Comparison of ENCODE assay signal across 8 mouse cellular contexts in the genomic region with DNA sequence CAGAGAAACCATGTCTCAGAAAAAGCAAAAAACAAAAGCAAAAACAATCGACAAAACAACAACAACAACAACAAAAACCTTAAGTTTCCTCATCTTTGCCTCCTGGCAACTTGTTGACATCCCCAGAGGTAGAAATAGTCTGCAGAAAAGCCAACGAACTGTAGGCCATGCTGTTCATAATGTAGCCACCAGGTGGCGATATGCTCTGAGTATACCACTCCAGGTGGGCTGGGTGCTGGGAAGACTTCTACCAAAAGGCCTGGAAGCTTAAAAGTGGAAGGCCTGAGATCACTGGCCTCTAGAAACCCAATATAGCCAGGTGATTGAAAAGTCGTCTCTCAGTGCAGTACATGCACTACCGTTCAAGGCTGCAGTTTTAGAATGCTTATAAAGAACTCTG. TPM values are rescaled to one million over a fixed set of nuclear protein-coding genes. Genes with fewer than 3 reads are reported as not detected.
DNase-seq lines count a peak whose midpoint lies in the region; ATAC-seq and TF ChIP-seq lines count a peak whose summit lies in the region.

No protein-coding gene starts in this region.

- no peak overlapping the region for H3K4me3 ChIP-seq in C2C12 (ENCODE audit: insufficient read depth, poor library complexity, severe bottlenecking)
- no peak overlapping the region for H3K4me3 ChIP-seq in small intestine, adult 2 months (ENCODE audit: low read depth, low read length)

- no peak for TF ChIP-seq POLR2A in small intestine, adult 2 months (IDR thresholded peaks at IDR 0.05; ENCODE audit: low read depth, low read length)

- DNase-seq in MEL-GATA-1-ER (ENCODE audit: extremely low read depth, low read depth), result peak; percentile 50
- DNase-seq in cerebellum, adult 8-10 months, result peak; percentile 77
- peak; percentile 67 to 75 for DNase-seq in gastrocnemius, adult 8-10 months (ENCODE audit: low spot score in 2 of 2)
- peak; percentile 30 to 88 for DNase-seq in layer of hippocampus, adult 18-20 months (ENCODE audit: low spot score in 2 of 2)
- peak; percentile 85 for DNase-seq in lung, postnatal 10 days

- ATAC-seq in activated CD4-positive, CD25-positive, alpha-beta regulatory T cell, adult 4 months, result no peak

- H3K36me3 ChIP-seq in C2C12 (ENCODE audit: control insufficient read depth, insufficient read depth), result no peaks in the 10 kb centered on the region
- H3K36me3 ChIP-seq in small intestine, adult 2 months (ENCODE audit: control insufficient read depth, insufficient read depth, low read length), result no peaks in the 10 kb centered on the region

- H3K79me3 ChIP-seq in C2C12 (ENCODE audit: low read depth), result no peaks in the 10 kb centered on the region

- no peak overlapping the region for H3ac ChIP-seq in C2C12 (ENCODE audit: control insufficient read depth, insufficient read length, low read depth)

- H3K27me3 ChIP-seq in C2C12 (ENCODE audit: control insufficient read depth, insufficient read depth, insufficient read length), result no peaks in the 10 kb centered on the region
- H3K27me3 ChIP-seq in small intestine, adult 2 months (ENCODE audit: control insufficient read depth, insufficient read depth, low read length), result no peaks in the 10 kb centered on the region

- no peak overlapping the region for H3K27ac ChIP-seq in small intestine, adult 2 months (ENCODE audit: insufficient read depth, low read depth, low read length)

- no peaks in the 10 kb centered on the region for H3K4me1 ChIP-seq in small intestine, adult 2 months (ENCODE audit: control insufficient read depth, insufficient read depth, insufficient read length, low read length)

- no peaks in the 10 kb centered on the region for H3K79me2 ChIP-seq in C2C12 (ENCODE audit: control insufficient read depth, insufficient read depth)

- 13% methylated on average over 5 of the region's 5 CpGs for WGBS in small intestine, adult 2 months

- peak; percentile 69 for TF ChIP-seq CTCF in C2C12 (IDR thresholded peaks at IDR 0.05; ENCODE audit: control insufficient read depth, insufficient read depth, insufficient read length)
- TF ChIP-seq CTCF in small intestine, adult 2 months (IDR thresholded peaks at IDR 0.05; ENCODE audit: extremely low read depth, insufficient read length, insufficient replicate concordance, low read depth, low read length), result peak; percentile 85; the same call in 1 of the 2 replicates

TF ChIP-seq in C2C12, 6 proteins besides CTCF, POLR2A, EP300 and RAD21:
- TF ChIP-seq MYOG (IDR thresholded peaks at IDR 0.05; ENCODE audit: control insufficient read depth, extremely low read depth, insufficient read length), result no peak
- no peak for TF ChIP-seq MYOD1 (IDR thresholded peaks at IDR 0.05; ENCODE audit: control insufficient read depth, insufficient read length, low read depth)
- no peak for TF ChIP-seq FOSL1 (IDR thresholded peaks at IDR 0.05; ENCODE audit: insufficient read depth, low read length, poor library complexity, severe bottlenecking)
- TF ChIP-seq USF1 (IDR thresholded peaks at IDR 0.05; ENCODE audit: low read depth), result no peak
- no peak for TF ChIP-seq CEBPB (IDR thresholded peaks at IDR 0.05; ENCODE audit: low read depth)
- no peak for TF ChIP-seq MAX (IDR thresholded peaks at IDR 0.05)

RNA-seq across cellular contexts. Expression of gene Catsper1, which starts 2.4 kb away (rescaled TPM):
- not detected for polyA plus RNA-seq in C2C12 (2012; fragmentation: generic; extraction: Trizol)
- total RNA-seq in gastrocnemius, adult 8-10 months (2022), result not detected
- not detected for total RNA-seq in layer of hippocampus, adult 18-20 months (2021)
- polyA plus RNA-seq in small intestine, adult 2 months (2012; rRNA removed), result not detected in 2 replicates
- polyA plus RNA-seq in activated CD4-positive, CD25-positive, alpha-beta regulatory T cell, adult 4 months (2017; shearing (Covaris generic)), result not detected

RNA-seq across cellular contexts. Expression of gene Cst6, which starts 11.4 kb away (rescaled TPM):
- 85.8 TPM for polyA plus RNA-seq in C2C12 (2012; fragmentation: generic; extraction: Trizol)
- 10 to 100 TPM; 44.0 to 55.9 (median 44.9) TPM for total RNA-seq in gastrocnemius, adult 8-10 months (2022)
- 10 to 100 TPM in 1 of 2 experiments, 1 to 10 TPM in 1; 8.6 to 10.4 TPM for total RNA-seq in layer of hippocampus, adult 18-20 months (2021)
- polyA plus RNA-seq in small intestine, adult 2 months (2012; rRNA removed), result 226 and 874 TPM in 2 replicates
- polyA plus RNA-seq in activated CD4-positive, CD25-positive, alpha-beta regulatory T cell, adult 4 months (2017; shearing (Covaris generic)), result 1 to 10 TPM; 7.8 to 7.9 TPM

RNA-seq across cellular contexts. Expression of gene Eif1ad, which starts 28.6 kb away (rescaled TPM):
- polyA plus RNA-seq in C2C12 (2012; fragmentation: generic; extraction: Trizol), result 48.5 TPM
- 10 to 100 TPM; 16.3 to 18.8 (median 17.9) TPM for total RNA-seq in gastrocnemius, adult 8-10 months (2022)
- 10 to 100 TPM; 20.2 to 22.0 TPM for total RNA-seq in layer of hippocampus, adult 18-20 months (2021)
- polyA plus RNA-seq in small intestine, adult 2 months (2012; rRNA removed), result 11.8 and 27.0 TPM in 2 replicates
- 10 to 100 TPM; 43.7 to 51.9 TPM for polyA plus RNA-seq in activated CD4-positive, CD25-positive, alpha-beta regulatory T cell, adult 4 months (2017; shearing (Covaris generic))

RNA-seq across cellular contexts. Expression of gene Banf1, which starts 29.0 kb away (rescaled TPM):
- polyA plus RNA-seq in C2C12 (2012; fragmentation: generic; extraction: Trizol), result 506 TPM
- 100 to 1,000 TPM; 122 to 146 (median 135) TPM for total RNA-seq in gastrocnemius, adult 8-10 months (2022)
- total RNA-seq in layer of hippocampus, adult 18-20 months (2021), result 10 to 100 TPM; 80.7 to 87.6 TPM
- 63.6 and 100 TPM in 2 replicates for polyA plus RNA-seq in small intestine, adult 2 months (2012; rRNA removed)
- polyA plus RNA-seq in activated CD4-positive, CD25-positive, alpha-beta regulatory T cell, adult 4 months (2017; shearing (Covaris generic)), result 100 to 1,000 TPM; 291 to 328 TPM

RNA-seq across cellular contexts. Expression of gene Gal3st3, which starts 39.8 kb away (rescaled TPM):
- polyA plus RNA-seq in C2C12 (2012; fragmentation: generic; extraction: Trizol), result not detected
- under 1 TPM in 1 of 4 experiments, not detected in 3; 0.17 TPM for total RNA-seq in gastrocnemius, adult 8-10 months (2022)
- total RNA-seq in layer of hippocampus, adult 18-20 months (2021), result 100 to 1,000 TPM; 102 to 107 TPM
- 0.04 TPM in 1 of 2 replicates, not detected in the other for polyA plus RNA-seq in small intestine, adult 2 months (2012; rRNA removed)
- under 1 TPM in 1 of 2 experiments, not detected in 1; 0.13 TPM for polyA plus RNA-seq in activated CD4-positive, CD25-positive, alpha-beta regulatory T cell, adult 4 months (2017; shearing (Covaris generic))
